Mouse (Mus musculus) hindbrain, embryonic 15.5 days (tissue): ENCODE measurements around the gene Rgs3. TPM values are rescaled to one million over a fixed set of nuclear protein-coding genes. Genes with fewer than 3 reads are reported as not detected.
A peak's percentile ranks its signal among the peaks of the same experiment; 100 is the strongest.

Experiments used
- ATAC-seq: fragments of 200-750 bp; cut with Nextera tagmentation; 2 replicates; pipeline ENCODE4 v1.8.0; 2017; ENCODE audit warnings: low read depth, moderate number of reproducible peaks, moderate TSS enrichment; ENCODE audit not compliant: low FRiP score
- H3K27ac ChIP-seq: fragments of 300-500 bp; sonication (generic); replicated peaks from 2 replicates; pipeline ENCODE4 v1.5.1; 2015; ENCODE audit warnings: mild to moderate bottlenecking, inconsistent platforms
- H3K27me3 ChIP-seq: fragments of 300-500 bp; sonication (generic); 2 replicates; pipeline ENCODE4 v1.6.1; 2015; ENCODE audit warnings: control low read depth, inconsistent platforms
- H3K36me3 ChIP-seq: fragments of 300-500 bp; sonication (generic); 2 replicates; pipeline ENCODE4 v1.6.1; 2015; ENCODE audit warnings: control low read depth, inconsistent platforms
- H3K4me1 ChIP-seq: fragments of 300-500 bp; sonication (generic); replicated peaks from 2 replicates; pipeline ENCODE4 v1.6.1; 2015; ENCODE audit warnings: control low read depth, inconsistent platforms
- H3K4me2 ChIP-seq: fragments of 300-500 bp; sonication (generic); 2 replicates; pipeline ENCODE4 v1.6.1; 2015; ENCODE audit warnings: moderate library complexity, mild to moderate bottlenecking, inconsistent platforms
- H3K4me3 ChIP-seq: fragments of 300-500 bp; sonication (generic); 2 replicates; pipeline ENCODE4 v1.5.1; 2015; ENCODE audit warnings: mild to moderate bottlenecking, inconsistent platforms
- H3K9ac ChIP-seq: fragments of 300-500 bp; sonication (generic); 2 replicates; pipeline ENCODE4 v1.6.1; 2015; ENCODE audit warnings: inconsistent platforms
- H3K9me3 ChIP-seq: fragments of 300-500 bp; sonication (generic); 2 replicates; pipeline ENCODE4 v1.6.1; 2016; ENCODE audit warnings: control low read depth, inconsistent platforms
- WGBS: fragments of 180-500 bp; shearing (Covaris S2); methylation state at CpG from one replicate; pipeline ENCODE4 v1.1.7; 2015; 5-methylcytosine and 5-hydroxymethylcytosine counted together
- polyA plus RNA-seq: library from polyadenylated mRNA; unstranded; fragments of >200 nt; fragmentation: Nextera tagmentation; extraction: Ambion mirVana; gene quantifications from 2 replicates; pipeline ENCODE4 v1.2.1, GENCODE M21; 2015

Gene Rgs3
- polyA plus RNA-seq, 1 experiment from 2014 or later = 69.3 TPM

- Histone ChIP-seq H3K4me2 (no peak overlapping the region), H3K4me1 (peaks cover 6% of the 10 kb centered on the region; the same call in 1 of the 2 replicates), H3K9ac (no peak overlapping the region), H3K9me3 (no peaks in the 10 kb centered on the region), H3K27me3 (no peaks in the 10 kb centered on the region), H3K4me3 (no peak overlapping the region), H3K27ac (no peak overlapping the region), H3K36me3 (no peaks in the 10 kb centered on the region)
- WGBS = 63% methylated on average over 20 of the region's 20 CpGs
- ATAC-seq = no peak
These were observed 168.1 kb downstream of the Rgs3 start for GRCm38 (mm10) chr4:62727541-62728303.

GRCm38 (mm10) chr4:62728471-62728870 is 168.8 kb downstream of the Rgs3 start:
- H3K9ac ChIP-seq = no peak overlapping the region
- peaks cover 11% of the 10 kb centered on the region; the same call in 1 of the 2 replicates for H3K4me1 ChIP-seq
- H3K27me3 ChIP-seq = no peaks in the 10 kb centered on the region
- ATAC-seq = no peak
- no peak overlapping the region for H3K27ac ChIP-seq
- H3K36me3 ChIP-seq = no peaks in the 10 kb centered on the region
- H3K4me3 ChIP-seq = no peak overlapping the region
- no peak overlapping the region for H3K4me2 ChIP-seq
- WGBS = 86% methylated on average over 6 of the region's 6 CpGs
- H3K9me3 ChIP-seq = no peaks in the 10 kb centered on the region

GRCm38 (mm10) chr4:62729191-62729590 is 169.5 kb downstream of the Rgs3 start:
- Histone ChIP-seq H3K4me3 (no peak overlapping the region), H3K4me2 (no peak overlapping the region), H3K27ac (no peak overlapping the region), H3K36me3 (no peaks in the 10 kb centered on the region), H3K9me3 (no peaks in the 10 kb centered on the region), H3K27me3 (no peaks in the 10 kb centered on the region), H3K4me1 (peaks cover 11% of the 10 kb centered on the region; the same call in 1 of the 2 replicates), H3K9ac (no peak overlapping the region)
- WGBS = 84% methylated on average over 4 of the region's 4 CpGs
- no peak for ATAC-seq

- no peak overlapping the region for H3K4me3 ChIP-seq
- no peaks in the 10 kb centered on the region for H3K27me3 ChIP-seq
- H3K9me3 ChIP-seq = no peaks in the 10 kb centered on the region
These were observed 170.3 kb downstream of the Rgs3 start for GRCm38 (mm10) chr4:62729941-62730340.

GRCm38 (mm10) chr4:62730861-62731260 is 171.2 kb downstream of the Rgs3 start:
- Histone ChIP-seq H3K4me1 (peaks cover 18% of the 10 kb centered on the region; the same call in 1 of the 2 replicates), H3K27me3 (no peaks in the 10 kb centered on the region), H3K9ac (no peak overlapping the region), H3K4me2 (no peak overlapping the region), H3K36me3 (no peaks in the 10 kb centered on the region), H3K27ac (no peak overlapping the region), H3K9me3 (no peaks in the 10 kb centered on the region), H3K4me3 (no peak overlapping the region)
- 80% methylated on average over 3 of the region's 3 CpGs for WGBS
- ATAC-seq = no peak

More at GRCm38 (mm10) chr4:62729941-62730340, 170.3 kb downstream of the Rgs3 start:
- Histone ChIP-seq H3K4me2 (no peak overlapping the region), H3K36me3 (no peaks in the 10 kb centered on the region), H3K9ac (no peak overlapping the region), H3K27ac (no peak overlapping the region), H3K4me1 (peaks cover 11% of the 10 kb centered on the region; the same call in 1 of the 2 replicates)
- WGBS = 82% methylated on average over 5 of the region's 5 CpGs
- ATAC-seq = no peak

- 89% methylated on average over 6 of the region's 6 CpGs for WGBS
- ATAC-seq = no peak
These were observed 171.9 kb downstream of the Rgs3 start for GRCm38 (mm10) chr4:62731531-62732063.

GRCm38 (mm10) chr4:62732096-62732495 is 172.4 kb downstream of the Rgs3 start:
- Histone ChIP-seq H3K4me2 (no peak overlapping the region), H3K9ac (no peak overlapping the region), H3K36me3 (no peaks in the 10 kb centered on the region), H3K27me3 (no peaks in the 10 kb centered on the region), H3K9me3 (no peaks in the 10 kb centered on the region), H3K27ac (no peak overlapping the region), H3K4me3 (no peak overlapping the region), H3K4me1 (peaks cover 26% of the 10 kb centered on the region)
- WGBS = 85% methylated on average over 7 of the region's 7 CpGs
- no peak for ATAC-seq

More at GRCm38 (mm10) chr4:62731531-62732063, 171.9 kb downstream of the Rgs3 start:
- Histone ChIP-seq H3K27me3 (no peaks in the 10 kb centered on the region), H3K9me3 (no peaks in the 10 kb centered on the region), H3K9ac (no peak overlapping the region), H3K4me1 (peaks cover 25% of the 10 kb centered on the region), H3K4me3 (no peak overlapping the region), H3K4me2 (no peak overlapping the region), H3K36me3 (no peaks in the 10 kb centered on the region), H3K27ac (no peak overlapping the region)

GRCm38 (mm10) chr4:62732840-62733239 is 173.2 kb downstream of the Rgs3 start:
- H3K36me3 ChIP-seq = no peaks in the 10 kb centered on the region
- ATAC-seq = no peak
- H3K4me1 ChIP-seq = peaks cover 21% of the 10 kb centered on the region
- no peak overlapping the region for H3K9ac ChIP-seq
- 80% methylated on average over 2 of the region's 2 CpGs for WGBS
- H3K4me3 ChIP-seq = no peak overlapping the region
- no peak overlapping the region for H3K27ac ChIP-seq
- no peaks in the 10 kb centered on the region for H3K9me3 ChIP-seq
- no peaks in the 10 kb centered on the region for H3K27me3 ChIP-seq
- no peak overlapping the region for H3K4me2 ChIP-seq

- no peaks in the 10 kb centered on the region for H3K9me3 ChIP-seq
- no peaks in the 10 kb centered on the region for H3K27me3 ChIP-seq
- H3K9ac ChIP-seq = no peak overlapping the region
- no peak overlapping the region for H3K4me3 ChIP-seq
- 74% methylated on average over 3 of the region's 4 CpGs for WGBS
- H3K4me1 ChIP-seq = peaks cover 25% of the 10 kb centered on the region
- no peak for ATAC-seq
- H3K36me3 ChIP-seq = no peaks in the 10 kb centered on the region
- no peak overlapping the region for H3K27ac ChIP-seq
- no peak overlapping the region for H3K4me2 ChIP-seq
These were observed 174.3 kb downstream of the Rgs3 start for GRCm38 (mm10) chr4:62733938-62734337.

GRCm38 (mm10) chr4:62735291-62735690 is 175.6 kb downstream of the Rgs3 start:
- Histone ChIP-seq H3K9me3 (no peaks in the 10 kb centered on the region), H3K27me3 (no peaks in the 10 kb centered on the region), H3K27ac (no peak overlapping the region), H3K4me3 (no peak overlapping the region), H3K4me1 (peaks cover 25% of the 10 kb centered on the region), H3K36me3 (no peaks in the 10 kb centered on the region), H3K4me2 (no peak overlapping the region), H3K9ac (no peak overlapping the region)
- 67% methylated on average over 8 of the region's 8 CpGs for WGBS
- ATAC-seq = 0 out of 2 replicates have a peak, but pooled peaks have one; percentile 44

- H3K4me2 ChIP-seq = no peak overlapping the region
- 64% methylated on average over 9 of the region's 9 CpGs for WGBS
These were observed 176.2 kb downstream of the Rgs3 start for GRCm38 (mm10) chr4:62735878-62736277.

GRCm38 (mm10) chr4:62736421-62736820 is 176.8 kb downstream of the Rgs3 start:
- H3K4me2 ChIP-seq = no peak overlapping the region
- H3K4me1 ChIP-seq = peaks cover 25% of the 10 kb centered on the region
- WGBS = 61% methylated on average over 7 of the region's 7 CpGs
- no peaks in the 10 kb centered on the region for H3K27me3 ChIP-seq
- H3K27ac ChIP-seq = no peak overlapping the region
- no peak overlapping the region for H3K9ac ChIP-seq
- no peaks in the 10 kb centered on the region for H3K36me3 ChIP-seq
- no peak overlapping the region for H3K4me3 ChIP-seq
- H3K9me3 ChIP-seq = no peaks in the 10 kb centered on the region
- ATAC-seq = no peak

More at GRCm38 (mm10) chr4:62735878-62736277, 176.2 kb downstream of the Rgs3 start:
- H3K4me3 ChIP-seq = no peak overlapping the region
- no peak overlapping the region for H3K9ac ChIP-seq
- ATAC-seq = no peak
- H3K36me3 ChIP-seq = no peaks in the 10 kb centered on the region
- no peak overlapping the region for H3K27ac ChIP-seq
- peaks cover 25% of the 10 kb centered on the region for H3K4me1 ChIP-seq
- H3K27me3 ChIP-seq = no peaks in the 10 kb centered on the region
- no peaks in the 10 kb centered on the region for H3K9me3 ChIP-seq
